Mouse (Mus musculus): ENCODE data around the gene Opn3.

DNA sequence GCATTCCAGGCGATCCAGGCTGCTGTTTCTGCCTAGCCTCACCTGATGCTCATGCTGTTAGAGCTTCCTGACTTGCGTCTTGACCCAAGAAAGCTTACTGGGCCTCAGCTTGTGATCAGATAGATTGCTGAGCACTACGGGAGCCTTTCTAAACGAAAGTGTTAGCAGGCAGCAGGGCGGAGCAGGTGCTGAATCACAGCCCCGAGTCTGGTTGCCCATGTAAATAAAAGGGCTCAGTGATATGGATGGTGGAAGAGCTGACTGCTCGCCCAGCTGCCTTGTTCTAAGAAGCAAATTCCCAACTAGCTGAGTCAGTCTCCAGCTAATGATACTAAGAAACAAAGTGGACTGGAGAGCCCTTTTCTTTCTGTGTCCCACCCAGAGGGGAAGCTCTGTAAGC lies 33.2 kb upstream of the Opn3 start:
- TF ChIP-seq CTCF (IDR thresholded peaks at IDR 0.05; ENCODE audit: low read depth, low read length) (no peak), POLR2A (IDR thresholded peaks at IDR 0.05; ENCODE audit: borderline replicate concordance, low read depth, low read length) (no peak)

Measured in bone marrow macrophage, adult 2 months (primary cell).